Mouse (Mus musculus): Measurements from ENCODE around the gene Sfi1. TPM values are rescaled to one million over a fixed set of nuclear protein-coding genes. Genes with fewer than 3 reads are reported as not detected.
"Not testable (repeated sequence)": the region's sequence is repeated elsewhere in the genome, so short reads cannot be mapped to it uniquely, and the experiment has no call there.

Sfi1 gene
- polyA plus RNA-seq, 1 experiment: not detected

- H3K4me1 ChIP-seq (ENCODE audit: control insufficient read depth, insufficient read depth, low read length); H3K27ac ChIP-seq (ENCODE audit: insufficient read depth, low read depth, low read length); H3K4me3 ChIP-seq (ENCODE audit: insufficient read depth, low read depth, low read length): not testable (repeated sequence)
- 67% methylated on average over 6 of the region's 6 CpGs for WGBS
Measured at GRCm38 (mm10) chr11:3172526-3172925, 20.7 kb downstream of the Sfi1 start.

- not testable (repeated sequence) for H3K4me1 ChIP-seq (ENCODE audit: control insufficient read depth, insufficient read depth, low read length); H3K4me3 ChIP-seq (ENCODE audit: insufficient read depth, low read depth, low read length)
- WGBS: 68% methylated on average over 1 of the region's 1 CpGs
Measured at GRCm38 (mm10) chr11:3171931-3172330, 21.3 kb downstream of the Sfi1 start.

GRCm38 (mm10) chr11:3169042-3169441 is 24.2 kb downstream of the Sfi1 start:
- 58% methylated on average over 2 of the region's 2 CpGs for WGBS
- not testable (repeated sequence) for H3K4me1 ChIP-seq (ENCODE audit: control insufficient read depth, insufficient read depth, low read length); H3K27ac ChIP-seq (ENCODE audit: insufficient read depth, low read depth, low read length); H3K4me3 ChIP-seq (ENCODE audit: insufficient read depth, low read depth, low read length)

More at GRCm38 (mm10) chr11:3171931-3172330, 21.3 kb downstream of the Sfi1 start:
- not testable (repeated sequence) for H3K27ac ChIP-seq (ENCODE audit: insufficient read depth, low read depth, low read length)

- not testable (repeated sequence) for H3K27ac ChIP-seq (ENCODE audit: insufficient read depth, low read depth, low read length); H3K4me3 ChIP-seq (ENCODE audit: insufficient read depth, low read depth, low read length); H3K4me1 ChIP-seq (ENCODE audit: control insufficient read depth, insufficient read depth, low read length)
- WGBS: 61% methylated on average over 4 of the region's 4 CpGs
Measured at GRCm38 (mm10) chr11:3167571-3168001, 25.7 kb downstream of the Sfi1 start.

GRCm38 (mm10) chr11:3167129-3167528 is 26.1 kb downstream of the Sfi1 start:
- H3K27ac ChIP-seq (ENCODE audit: insufficient read depth, low read depth, low read length); H3K4me1 ChIP-seq (ENCODE audit: control insufficient read depth, insufficient read depth, low read length); H3K4me3 ChIP-seq (ENCODE audit: insufficient read depth, low read depth, low read length): not testable (repeated sequence)
- WGBS: 63% methylated on average over 4 of the region's 4 CpGs

GRCm38 (mm10) chr11:3166321-3166720 is 26.9 kb downstream of the Sfi1 start:
- H3K4me3 ChIP-seq (ENCODE audit: insufficient read depth, low read depth, low read length); H3K4me1 ChIP-seq (ENCODE audit: control insufficient read depth, insufficient read depth, low read length); H3K27ac ChIP-seq (ENCODE audit: insufficient read depth, low read depth, low read length): not testable (repeated sequence)

- not testable (repeated sequence) for H3K27ac ChIP-seq (ENCODE audit: insufficient read depth, low read depth, low read length); H3K4me1 ChIP-seq (ENCODE audit: control insufficient read depth, insufficient read depth, low read length); H3K4me3 ChIP-seq (ENCODE audit: insufficient read depth, low read depth, low read length)
- whole genome bisulfite sequencing: 80% methylated on average over 3 of the region's 5 CpGs
Measured at GRCm38 (mm10) chr11:3165210-3165782, 28.0 kb downstream of the Sfi1 start.

- H3K4me3 ChIP-seq (ENCODE audit: insufficient read depth, low read depth, low read length); H3K27ac ChIP-seq (ENCODE audit: insufficient read depth, low read depth, low read length); H3K4me1 ChIP-seq (ENCODE audit: control insufficient read depth, insufficient read depth, low read length): not testable (repeated sequence)
- 60% methylated on average over 3 of the region's 3 CpGs for WGBS
Measured at GRCm38 (mm10) chr11:3163661-3164060, 29.6 kb downstream of the Sfi1 start.

- not testable (repeated sequence) for H3K4me1 ChIP-seq (ENCODE audit: control insufficient read depth, insufficient read depth, low read length); H3K4me3 ChIP-seq (ENCODE audit: insufficient read depth, low read depth, low read length); H3K27ac ChIP-seq (ENCODE audit: insufficient read depth, low read depth, low read length)
- 94% methylated on average over 2 of the region's 2 CpGs for WGBS
Measured at GRCm38 (mm10) chr11:3163122-3163521, 30.1 kb downstream of the Sfi1 start.

GRCm38 (mm10) chr11:3162236-3162897 is 30.9 kb downstream of the Sfi1 start:
- H3K27ac ChIP-seq (ENCODE audit: insufficient read depth, low read depth, low read length); H3K4me1 ChIP-seq (ENCODE audit: control insufficient read depth, insufficient read depth, low read length); H3K4me3 ChIP-seq (ENCODE audit: insufficient read depth, low read depth, low read length): not testable (repeated sequence)
- 68% methylated on average over 5 of the region's 5 CpGs for WGBS

- H3K4me3 ChIP-seq (ENCODE audit: insufficient read depth, low read depth, low read length); H3K27ac ChIP-seq (ENCODE audit: insufficient read depth, low read depth, low read length); H3K4me1 ChIP-seq (ENCODE audit: control insufficient read depth, insufficient read depth, low read length): not testable (repeated sequence)
- 50% methylated on average over 1 of the region's 2 CpGs for WGBS
Measured at GRCm38 (mm10) chr11:3161370-3161769, 31.9 kb downstream of the Sfi1 start.

- H3K4me3 ChIP-seq (ENCODE audit: insufficient read depth, low read depth, low read length): not testable (repeated sequence)
- WGBS: 91% methylated on average over 4 of the region's 4 CpGs
Measured at GRCm38 (mm10) chr11:3158800-3159199, 34.5 kb downstream of the Sfi1 start.

GRCm38 (mm10) chr11:3157996-3158395 is 35.3 kb downstream of the Sfi1 start:
- not testable (repeated sequence) for H3K4me1 ChIP-seq (ENCODE audit: control insufficient read depth, insufficient read depth, low read length); H3K4me3 ChIP-seq (ENCODE audit: insufficient read depth, low read depth, low read length); H3K27ac ChIP-seq (ENCODE audit: insufficient read depth, low read depth, low read length)
- 95% methylated on average over 6 of the region's 6 CpGs for WGBS

More at GRCm38 (mm10) chr11:3158800-3159199, 34.5 kb downstream of the Sfi1 start:
- H3K4me1 ChIP-seq (ENCODE audit: control insufficient read depth, insufficient read depth, low read length); H3K27ac ChIP-seq (ENCODE audit: insufficient read depth, low read depth, low read length): not testable (repeated sequence)

- not testable (repeated sequence) for H3K27ac ChIP-seq (ENCODE audit: insufficient read depth, low read depth, low read length); H3K4me1 ChIP-seq (ENCODE audit: control insufficient read depth, insufficient read depth, low read length); H3K4me3 ChIP-seq (ENCODE audit: insufficient read depth, low read depth, low read length)
- 93% methylated on average over 3 of the region's 3 CpGs for WGBS
Measured at GRCm38 (mm10) chr11:3156991-3157390, 36.3 kb downstream of the Sfi1 start.

Measured in olfactory bulb, adult 2 months (tissue).